Mouse (Mus musculus): ENCODE results near the gene Mcub. TPM values are rescaled to one million over a fixed set of nuclear protein-coding genes. Genes with fewer than 3 reads are reported as not detected.
A peak's percentile ranks its signal among the peaks of the same experiment; 100 is the strongest.

Mcub gene
- polyA plus RNA-seq, 1 experiment from 2014 or later = 2.6 TPM

DNA sequence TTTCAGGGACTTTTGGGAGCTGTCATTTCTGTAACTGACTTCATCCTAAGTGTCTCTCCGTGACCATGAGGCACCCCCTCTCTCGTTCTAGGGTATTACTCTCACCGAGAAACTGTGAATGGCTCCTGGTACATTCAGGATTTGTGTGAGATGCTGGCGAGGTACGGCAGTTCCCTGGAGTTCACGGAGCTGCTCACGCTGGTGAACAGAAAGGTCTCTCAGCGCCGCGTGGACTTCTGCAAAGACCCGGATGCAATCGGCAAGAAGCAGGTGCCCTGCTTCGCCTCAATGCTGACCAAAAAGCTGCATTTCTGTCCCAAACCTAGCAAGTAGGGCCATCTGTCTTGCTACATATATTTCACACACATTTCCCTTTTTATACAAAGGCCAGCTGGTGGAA lies 56.8 kb downstream of the Mcub start:
- H3K4me1 ChIP-seq = no peaks in the 10 kb centered on the region
- H3K4me2 ChIP-seq (replicated peaks) = no peak overlapping the region
- H3K36me3 ChIP-seq = peaks cover 24% of the 10 kb centered on the region
- 91% methylated on average over 13 of the region's 13 CpGs for WGBS
- no peak for ATAC-seq (ENCODE audit: low FRiP score, low read depth)
- no peaks in the 10 kb centered on the region for H3K27me3 ChIP-seq (replicated peaks)
- no peaks in the 10 kb centered on the region for H3K9me3 ChIP-seq
- no peak overlapping the region for H3K9ac ChIP-seq
- no peak overlapping the region for H3K27ac ChIP-seq
- H3K4me3 ChIP-seq = no peak overlapping the region

DNA sequence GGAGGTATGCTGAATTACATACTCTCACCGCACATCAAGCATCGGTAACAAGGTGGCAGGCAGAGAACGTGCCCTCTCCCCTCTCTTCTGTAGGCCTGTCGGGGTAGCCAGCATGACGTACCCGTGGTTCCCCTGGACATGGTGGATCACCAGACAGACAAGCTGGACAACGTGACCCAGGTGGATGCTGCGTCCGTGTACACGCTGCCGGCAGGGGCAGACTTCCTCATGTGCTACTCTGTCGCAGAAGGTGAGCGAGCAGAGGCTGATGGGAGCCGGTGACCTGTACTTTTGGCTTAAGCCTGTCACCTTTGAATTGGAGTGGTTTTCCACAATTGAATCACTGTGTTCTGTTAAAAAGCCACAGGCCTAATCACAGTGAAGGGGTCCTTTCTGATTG lies 58.0 kb downstream of the Mcub start:
- Histone ChIP-seq H3K9ac (no peak overlapping the region), H3K4me3 (no peak overlapping the region), H3K4me1 (no peaks in the 10 kb centered on the region), H3K4me2 (replicated peaks) (no peak overlapping the region), H3K9me3 (no peaks in the 10 kb centered on the region), H3K27ac (no peak overlapping the region), H3K27me3 (replicated peaks) (no peaks in the 10 kb centered on the region), H3K36me3 (peaks cover 24% of the 10 kb centered on the region)
- ATAC-seq (ENCODE audit: low FRiP score, low read depth) = no peak
- 96% methylated on average over 14 of the region's 14 CpGs for WGBS

- H3K4me3 ChIP-seq = no peak overlapping the region
- 87% methylated on average over 7 of the region's 7 CpGs for WGBS
- peaks cover 10% of the 10 kb centered on the region for H3K4me1 ChIP-seq
- no peaks in the 10 kb centered on the region for H3K27me3 ChIP-seq (replicated peaks)
- H3K9ac ChIP-seq = no peak overlapping the region
- H3K36me3 ChIP-seq = peaks cover 9% of the 10 kb centered on the region
- H3K27ac ChIP-seq = no peak overlapping the region
- H3K4me2 ChIP-seq (replicated peaks) = no peak overlapping the region
- H3K9me3 ChIP-seq = no peaks in the 10 kb centered on the region
- ATAC-seq (ENCODE audit: low FRiP score, low read depth) = no peak
Measured at GRCm38 (mm10) chr3:129904381-129905132, 65.4 kb downstream of the Mcub start.

- ATAC-seq (ENCODE audit: low FRiP score, low read depth) = no peak
- H3K9ac ChIP-seq = no peak overlapping the region
- no peak overlapping the region for H3K4me3 ChIP-seq
- no peak overlapping the region for H3K4me2 ChIP-seq (replicated peaks)
- peaks cover 10% of the 10 kb centered on the region for H3K4me1 ChIP-seq
- no peak overlapping the region for H3K27ac ChIP-seq
- H3K36me3 ChIP-seq = peaks cover 2% of the 10 kb centered on the region; the same call in 1 of the 2 replicates
- H3K27me3 ChIP-seq (replicated peaks) = no peaks in the 10 kb centered on the region
- WGBS = 89% methylated on average over 8 of the region's 8 CpGs
- H3K9me3 ChIP-seq = no peaks in the 10 kb centered on the region
Measured at GRCm38 (mm10) chr3:129903866-129904265, 66.1 kb downstream of the Mcub start.

GRCm38 (mm10) chr3:129903369-129903768 lies 66.6 kb downstream of the Mcub start:
- Histone ChIP-seq H3K9ac (no peak overlapping the region), H3K4me3 (no peak overlapping the region), H3K4me2 (replicated peaks) (no peak overlapping the region), H3K36me3 (no peaks in the 10 kb centered on the region), H3K27me3 (replicated peaks) (no peaks in the 10 kb centered on the region), H3K27ac (no peak overlapping the region), H3K9me3 (no peaks in the 10 kb centered on the region), H3K4me1 (peaks cover 10% of the 10 kb centered on the region)
- ATAC-seq (ENCODE audit: low FRiP score, low read depth) = no peak
- WGBS = 89% methylated on average over 3 of the region's 3 CpGs

DNA sequence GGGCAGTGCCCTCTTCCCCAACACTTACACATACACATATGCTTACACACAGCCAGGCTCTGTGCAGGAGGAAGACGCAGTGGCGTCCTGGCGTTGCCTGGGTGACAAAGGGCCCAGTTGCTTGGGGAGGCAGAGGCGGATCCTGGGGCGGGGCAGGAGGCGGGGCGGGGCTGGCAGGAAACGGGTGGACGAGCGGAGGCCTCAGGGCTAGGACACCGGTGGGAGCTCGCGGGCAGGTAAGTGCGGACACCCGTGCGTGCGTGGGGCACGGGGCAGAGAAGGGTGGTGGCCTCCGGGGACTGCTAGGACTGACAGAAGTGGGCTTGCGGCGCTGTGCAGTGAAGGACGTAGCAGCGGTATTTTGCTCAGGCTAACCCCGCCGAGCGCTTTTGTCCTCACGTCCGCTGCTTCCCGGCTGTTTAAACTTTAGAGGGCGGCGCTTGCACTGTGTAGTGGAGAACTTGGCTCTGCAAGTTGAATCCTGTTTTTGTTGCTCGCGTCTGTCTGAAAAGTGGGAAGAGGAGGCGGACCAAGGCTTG lies 68.7 kb downstream of the Mcub start, which contains the start of gene Casp6:
Gene Casp6, plus strand, starts transcription at position 155 of the 539 bp plus-strand sequence.
- H3K4me3 ChIP-seq = peak within 1 kb of the TSS; percentile 63
- peak; percentile 94 for ATAC-seq (ENCODE audit: low FRiP score, low read depth)
- peak within 1 kb of the TSS; percentile 72 for H3K9ac ChIP-seq
- no peak within 1 kb of the TSS for H3K27ac ChIP-seq
- under 1% methylated on average over 34 of the region's 34 CpGs for WGBS
- H3K27me3 ChIP-seq (replicated peaks) = no peaks in the 10 kb centered on the region
- H3K4me2 ChIP-seq (replicated peaks) = peak within 1 kb of the TSS; percentile 66
- peaks cover 10% of the 10 kb centered on the region for H3K4me1 ChIP-seq
- no peaks in the 10 kb centered on the region for H3K36me3 ChIP-seq
- H3K9me3 ChIP-seq = no peaks in the 10 kb centered on the region

- Histone ChIP-seq H3K27ac (no peak overlapping the region), H3K4me3 (no peak overlapping the region), H3K27me3 (replicated peaks) (no peaks in the 10 kb centered on the region), H3K9ac (no peak overlapping the region), H3K9me3 (no peaks in the 10 kb centered on the region), H3K36me3 (no peaks in the 10 kb centered on the region), H3K4me2 (replicated peaks) (no peak overlapping the region), H3K4me1 (peaks cover 10% of the 10 kb centered on the region)
- ATAC-seq (ENCODE audit: low FRiP score, low read depth) = no peak
- WGBS = 54% methylated on average over 4 of the region's 4 CpGs
Measured at GRCm38 (mm10) chr3:129898886-129899285, 71.1 kb downstream of the Mcub start.

- Histone ChIP-seq H3K9me3 (no peaks in the 10 kb centered on the region), H3K4me3 (no peak overlapping the region)
- no peak for ATAC-seq (ENCODE audit: low FRiP score, low read depth)
Measured at GRCm38 (mm10) chr3:129896591-129896990, 73.4 kb downstream of the Mcub start.

GRCm38 (mm10) chr3:129893143-129893542 lies 76.9 kb downstream of the Mcub start:
- Histone ChIP-seq H3K36me3 (no peaks in the 10 kb centered on the region), H3K9ac (no peak overlapping the region), H3K4me2 (replicated peaks) (no peak overlapping the region), H3K27ac (no peak overlapping the region), H3K4me1 (no peaks in the 10 kb centered on the region), H3K9me3 (no peaks in the 10 kb centered on the region), H3K27me3 (replicated peaks) (no peaks in the 10 kb centered on the region), H3K4me3 (no peak overlapping the region)
- no peak for ATAC-seq (ENCODE audit: low FRiP score, low read depth)
- WGBS = 96% methylated on average over 3 of the region's 3 CpGs

More at GRCm38 (mm10) chr3:129896591-129896990, 73.4 kb downstream of the Mcub start:
- H3K36me3 ChIP-seq = no peaks in the 10 kb centered on the region
- peaks cover 5% of the 10 kb centered on the region for H3K4me1 ChIP-seq
- WGBS = 82% methylated on average over 6 of the region's 6 CpGs
- H3K27ac ChIP-seq = no peak overlapping the region
- H3K4me2 ChIP-seq (replicated peaks) = no peak overlapping the region
- H3K27me3 ChIP-seq (replicated peaks) = no peaks in the 10 kb centered on the region
- no peak overlapping the region for H3K9ac ChIP-seq

GRCm38 (mm10) chr3:129892003-129892402 lies 78.0 kb downstream of the Mcub start:
- Histone ChIP-seq H3K27me3 (replicated peaks) (no peaks in the 10 kb centered on the region), H3K4me1 (no peaks in the 10 kb centered on the region), H3K36me3 (no peaks in the 10 kb centered on the region), H3K4me2 (replicated peaks) (no peak overlapping the region), H3K27ac (no peak overlapping the region), H3K4me3 (no peak overlapping the region), H3K9ac (no peak overlapping the region), H3K9me3 (no peaks in the 10 kb centered on the region)
- 86% methylated on average over 5 of the region's 5 CpGs for WGBS
- ATAC-seq (ENCODE audit: low FRiP score, low read depth) = no peak

DNA sequence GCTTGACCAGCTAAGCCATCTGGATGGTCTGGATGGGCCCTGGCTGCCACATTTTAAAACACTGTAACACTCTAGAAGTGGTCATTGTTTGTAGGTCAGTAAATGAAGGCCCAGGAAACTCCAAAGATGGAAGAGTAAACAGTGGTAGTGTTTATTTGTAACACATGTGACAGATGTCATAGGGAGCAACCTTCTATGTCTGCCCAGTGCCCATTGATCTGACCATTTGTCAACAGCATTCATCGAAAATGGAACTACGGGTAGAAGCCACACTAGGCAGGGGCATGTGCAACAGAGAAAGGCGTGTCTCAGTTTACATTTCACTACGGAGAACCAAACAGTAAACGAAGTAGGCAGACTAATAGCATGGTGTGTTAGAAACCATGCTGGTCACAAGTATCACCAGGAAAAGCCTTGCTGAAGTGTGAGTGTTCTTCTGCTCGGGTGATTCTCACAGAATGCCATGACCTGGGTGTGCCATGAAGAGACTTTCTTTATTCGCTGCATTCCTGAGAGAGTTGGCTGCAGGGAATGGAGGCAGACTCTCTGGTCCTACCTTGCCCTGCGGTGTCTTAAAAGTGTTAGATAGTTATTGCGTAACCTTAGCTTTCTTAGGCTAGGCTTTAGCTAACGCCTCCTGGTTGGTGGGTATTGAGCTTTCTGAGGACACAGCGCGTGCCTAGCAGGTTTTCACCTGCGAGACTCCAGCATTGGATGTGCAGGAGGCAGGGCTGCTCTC lies 82.1 kb downstream of the Mcub start:
- no peak for ATAC-seq (ENCODE audit: low FRiP score, low read depth)
- H3K27me3 ChIP-seq (replicated peaks) = no peaks in the 10 kb centered on the region
- no peak overlapping the region for H3K4me2 ChIP-seq (replicated peaks)
- H3K4me3 ChIP-seq = no peak overlapping the region
- no peaks in the 10 kb centered on the region for H3K4me1 ChIP-seq
- no peaks in the 10 kb centered on the region for H3K9me3 ChIP-seq
- WGBS = 88% methylated on average over 13 of the region's 13 CpGs
- H3K36me3 ChIP-seq = no peaks in the 10 kb centered on the region
- H3K27ac ChIP-seq = no peak overlapping the region
- H3K9ac ChIP-seq = no peak overlapping the region

- Histone ChIP-seq H3K9ac (no peak overlapping the region), H3K27me3 (replicated peaks) (no peaks in the 10 kb centered on the region), H3K36me3 (no peaks in the 10 kb centered on the region), H3K4me3 (no peak overlapping the region), H3K9me3 (no peaks in the 10 kb centered on the region), H3K4me1 (no peaks in the 10 kb centered on the region), H3K4me2 (replicated peaks) (no peak overlapping the region), H3K27ac (no peak overlapping the region)
- ATAC-seq (ENCODE audit: low FRiP score, low read depth) = no peak
- WGBS = 86% methylated on average over 5 of the region's 5 CpGs
Measured at GRCm38 (mm10) chr3:129886430-129886829, 83.6 kb downstream of the Mcub start.

Data from neural tube, embryonic 12.5 days (tissue).